Mouse (Mus musculus) liver, adult 2 months (tissue): ENCODE data around the gene Hs6st3. TPM values are rescaled to one million over a fixed set of nuclear protein-coding genes. Genes with fewer than 3 reads are reported as not detected.

ENCODE experiments used
- DNase-seq: peaks from one replicate; pipeline ENCODE4 v3.0.0-alpha.2; 2011; ENCODE audit warnings: low read depth, low spot score; ENCODE audit errors: extremely low read depth
- H3K27ac ChIP-seq: fragments of 200-500 bp; replicated peaks from 2 replicates; pipeline ENCODE4 v1.5.1; 2012; ENCODE audit warnings: low read depth, mild to moderate bottlenecking, control low read depth, inconsistent platforms, low read length; ENCODE audit not compliant: insufficient read depth
- H3K27me3 ChIP-seq: fragments of 200-500 bp; 2 replicates; pipeline ENCODE4 v1.6.1; 2012; ENCODE audit warnings: mild to moderate bottlenecking, moderate library complexity, low read length, inconsistent platforms; ENCODE audit not compliant: control insufficient read depth, insufficient read depth
- H3K36me3 ChIP-seq: fragments of 200-500 bp; 2 replicates; pipeline ENCODE4 v1.6.1; 2012; ENCODE audit warnings: low read length, inconsistent platforms; ENCODE audit not compliant: control insufficient read depth, insufficient read depth
- H3K4me1 ChIP-seq: fragments of 200-500 bp; 2 replicates; pipeline ENCODE4 v1.6.1; 2011; ENCODE audit warnings: low read length; ENCODE audit not compliant: control insufficient read depth, insufficient read depth
- H3K4me3 ChIP-seq: fragments of 200-500 bp; 2 replicates; pipeline ENCODE4 v1.5.1; 2011; ENCODE audit warnings: low read depth, mild to moderate bottlenecking, control low read depth, low read length, moderate library complexity; ENCODE audit not compliant: insufficient read depth
- H3K79me2 ChIP-seq: fragments of 200-500 bp; 2 replicates; pipeline ENCODE4 v1.6.1; 2012; ENCODE audit warnings: inconsistent platforms, mild to moderate bottlenecking, low read length, moderate library complexity; ENCODE audit not compliant: control insufficient read depth, insufficient read depth
- H3K9ac ChIP-seq: fragments of 200-500 bp; 2 replicates; pipeline ENCODE4 v1.6.1; 2012; ENCODE audit warnings: low read depth, mild to moderate bottlenecking, control low read depth, inconsistent platforms, low read length
- CTCF ChIP-seq: fragments of 200-500 bp; IDR thresholded peaks from 2 replicates; pipeline ENCODE4 v1.5.1; 2011; ENCODE audit warnings: low read depth, low read length, control low read depth
- POLR2A ChIP-seq: fragments of 200-500 bp; IDR thresholded peaks from 2 replicates; pipeline ENCODE4 v1.6.1; 2011; ENCODE audit warnings: low read length, control low read depth; ENCODE audit not compliant: insufficient read depth; ENCODE audit errors: extremely low read depth
- WGBS: fragments of 180-500 bp; shearing (Covaris S2); methylation state at CpG from one replicate; pipeline ENCODE4 v1.1.7; 2018; 5-methylcytosine and 5-hydroxymethylcytosine counted together
- polyA plus RNA-seq: library from polyadenylated mRNA; depleted of rRNA; stranded (reverse); fragments of >200 nt; gene quantifications from 2 replicates; pipeline ENCODE4 v1.2.3, GENCODE M21; 2012
- total RNA-seq: library from RNA; depleted of rRNA; stranded (reverse); fragments of >200 nt; gene quantifications from 2 replicates; pipeline ENCODE4 v1.2.3, GENCODE M21; 2014

The Hs6st3 gene
- total and polyA plus RNA-seq, 2 experiments, result 0.06 to 0.09 TPM

DNA sequence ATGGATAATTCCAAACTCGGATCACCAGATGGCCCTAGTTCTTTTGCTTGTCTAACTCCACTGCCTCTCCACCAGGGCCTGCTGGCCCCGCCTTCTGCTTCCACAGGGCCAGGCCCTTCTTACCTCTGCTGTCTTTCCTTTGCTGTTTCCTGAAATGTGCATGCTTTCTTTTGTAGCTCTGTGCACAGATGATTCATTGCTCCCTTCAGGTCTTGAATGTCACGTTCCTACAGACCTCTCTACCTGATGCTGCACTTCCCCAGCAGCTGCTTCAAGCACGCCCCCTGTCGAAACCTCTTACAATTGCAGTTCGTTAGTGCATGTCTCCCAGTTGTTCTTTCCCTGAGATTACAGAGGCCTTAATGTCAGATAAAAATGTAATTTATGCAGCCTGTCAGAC, 682.4 kb downstream of the Hs6st3 start:
- no peaks in the 10 kb centered on the region for H3K79me2 ChIP-seq
- TF ChIP-seq CTCF, result no peak
- no peak overlapping the region for H3K27ac ChIP-seq
- DNase-seq, result no peak
- H3K36me3 ChIP-seq, result no peaks in the 10 kb centered on the region
- 53% methylated on average over 6 of the region's 6 CpGs for WGBS
- H3K9ac ChIP-seq, result no peak overlapping the region
- H3K27me3 ChIP-seq, result no peaks in the 10 kb centered on the region
- H3K4me1 ChIP-seq, result no peaks in the 10 kb centered on the region
- no peak overlapping the region for H3K4me3 ChIP-seq

DNA sequence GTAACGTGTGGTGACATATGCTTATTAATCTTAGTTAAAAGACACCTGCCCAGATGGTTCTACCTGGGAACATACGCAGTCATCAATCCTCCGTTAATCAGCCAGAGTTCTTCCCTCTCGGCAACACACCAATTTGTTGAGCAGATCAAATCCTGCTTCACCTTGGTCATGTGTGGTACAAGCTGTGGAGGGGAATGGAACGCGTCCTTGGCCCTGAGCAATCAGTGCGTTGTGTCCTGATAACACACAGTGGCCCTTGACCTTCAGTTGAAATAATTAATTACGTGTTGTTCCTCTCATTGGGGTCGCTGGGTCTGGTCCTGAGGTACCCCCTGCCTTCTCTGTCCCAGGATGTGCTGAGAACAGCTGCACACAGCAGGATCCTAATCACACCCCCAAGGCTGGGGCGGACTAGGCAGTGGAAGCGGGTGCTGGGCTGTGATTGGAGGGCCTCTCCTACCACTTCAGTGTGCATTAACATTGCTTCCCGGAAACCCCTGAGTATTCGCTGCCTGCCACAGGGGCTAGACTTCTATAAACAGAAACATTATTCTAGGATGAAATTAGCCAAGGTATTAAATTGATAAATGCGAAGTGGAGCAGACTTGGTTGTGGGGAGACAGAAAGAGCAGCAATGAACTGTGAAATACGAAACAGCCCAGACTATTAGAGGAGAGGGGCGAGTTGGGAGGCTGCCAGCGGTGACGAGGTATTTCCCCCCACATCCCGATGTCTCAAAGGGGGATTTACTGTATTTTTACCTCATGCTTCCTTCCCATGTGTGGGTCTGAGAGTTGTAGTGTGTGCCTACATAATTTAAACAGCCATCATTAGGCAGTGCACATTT, 693.2 kb downstream of the Hs6st3 start:
- Histone ChIP-seq H3K4me3 (no peak overlapping the region), H3K27ac (no peak overlapping the region), H3K4me1 (peaks cover 3% of the 10 kb centered on the region), H3K36me3 (no peaks in the 10 kb centered on the region), H3K79me2 (no peaks in the 10 kb centered on the region), H3K9ac (no peak overlapping the region), H3K27me3 (no peaks in the 10 kb centered on the region)
- WGBS, result 46% methylated on average over 19 of the region's 19 CpGs
- DNase-seq, result no peak
- TF ChIP-seq CTCF, result no peak
- TF ChIP-seq POLR2A, result no peak

- Histone ChIP-seq H3K79me2 (no peaks in the 10 kb centered on the region), H3K9ac (no peak overlapping the region), H3K27me3 (no peaks in the 10 kb centered on the region), H3K36me3 (no peaks in the 10 kb centered on the region), H3K4me1 (peaks cover 3% of the 10 kb centered on the region), H3K4me3 (no peak overlapping the region), H3K27ac (no peak overlapping the region)
- WGBS, result 86% methylated on average over 7 of the region's 7 CpGs
- DNase-seq, result no peak
- no peak for TF ChIP-seq CTCF
- no peak for TF ChIP-seq POLR2A
Observed at GRCm38 (mm10) chr14:119832012-119832325, 693.8 kb downstream of the Hs6st3 start.

- H3K36me3 ChIP-seq, result no peaks in the 10 kb centered on the region
- no peak overlapping the region for H3K27ac ChIP-seq
- H3K27me3 ChIP-seq, result no peaks in the 10 kb centered on the region
- WGBS, result 65% methylated on average over 9 of the region's 9 CpGs
- peak; percentile 12 for DNase-seq
- no peak overlapping the region for H3K9ac ChIP-seq
- peaks cover 3% of the 10 kb centered on the region for H3K4me1 ChIP-seq
- H3K4me3 ChIP-seq, result no peak overlapping the region
- H3K79me2 ChIP-seq, result no peaks in the 10 kb centered on the region
- no peak for TF ChIP-seq POLR2A
- TF ChIP-seq CTCF, result no peak
Observed at GRCm38 (mm10) chr14:119832940-119833339, 694.8 kb downstream of the Hs6st3 start.

DNA sequence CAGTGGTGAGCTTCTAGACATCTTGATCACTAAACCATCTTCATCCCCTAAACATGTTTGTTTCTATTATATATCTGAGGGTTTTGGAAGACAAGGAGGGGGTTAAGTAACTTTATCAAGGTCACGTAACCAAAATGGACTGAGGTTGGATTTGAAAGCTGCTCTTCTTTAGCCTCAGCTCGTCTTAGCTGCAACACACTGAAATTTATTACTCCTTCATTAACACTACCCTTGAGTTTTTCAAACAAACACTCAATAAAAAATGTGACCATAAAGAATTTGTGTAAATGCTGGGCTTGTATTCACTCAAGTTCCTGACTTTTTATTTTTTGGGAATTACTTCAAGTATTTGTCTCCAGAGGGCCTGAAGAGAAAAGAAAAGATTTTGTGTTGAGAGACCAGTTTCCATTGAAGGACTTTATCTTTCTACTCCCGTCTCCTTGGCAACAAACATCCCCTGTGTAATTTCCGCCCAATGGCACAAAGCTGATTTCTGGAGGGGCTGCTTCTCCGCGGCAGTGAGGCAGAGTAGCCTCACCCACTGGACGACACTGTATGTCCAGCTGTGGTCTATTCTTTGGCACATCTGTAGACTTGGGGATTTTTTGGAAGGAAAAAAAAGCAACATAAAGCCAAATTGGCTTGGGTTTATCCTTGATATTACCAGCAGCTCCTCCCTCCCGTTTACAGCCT, 696.0 kb downstream of the Hs6st3 start:
- H3K4me1 ChIP-seq, result peaks cover 3% of the 10 kb centered on the region
- no peak overlapping the region for H3K9ac ChIP-seq
- no peak for DNase-seq
- H3K27ac ChIP-seq, result no peak overlapping the region
- no peaks in the 10 kb centered on the region for H3K27me3 ChIP-seq
- no peak overlapping the region for H3K4me3 ChIP-seq
- TF ChIP-seq CTCF (no peak), POLR2A (no peak)
- no peaks in the 10 kb centered on the region for H3K36me3 ChIP-seq
- no peaks in the 10 kb centered on the region for H3K79me2 ChIP-seq
- 71% methylated on average over 8 of the region's 8 CpGs for WGBS

- 89% methylated on average over 3 of the region's 3 CpGs for WGBS
- Histone ChIP-seq H3K27ac (no peak overlapping the region), H3K4me3 (no peak overlapping the region), H3K9ac (no peak overlapping the region), H3K4me1 (no peaks in the 10 kb centered on the region), H3K79me2 (no peaks in the 10 kb centered on the region), H3K27me3 (no peaks in the 10 kb centered on the region), H3K36me3 (no peaks in the 10 kb centered on the region)
- TF ChIP-seq CTCF (no peak), POLR2A (no peak)
- peak; percentile 61 for DNase-seq
Observed at GRCm38 (mm10) chr14:119836051-119836450, 697.9 kb downstream of the Hs6st3 start.
